Mouse (Mus musculus) ovary, postnatal 10 days (tissue): Measurements from ENCODE around the gene C87436.

ENCODE experiments used
- DNase-seq: peaks from one replicate; pipeline ENCODE4 v3.0.0; 2022; ENCODE audit warnings: low spot score

C87436 gene

DNA sequence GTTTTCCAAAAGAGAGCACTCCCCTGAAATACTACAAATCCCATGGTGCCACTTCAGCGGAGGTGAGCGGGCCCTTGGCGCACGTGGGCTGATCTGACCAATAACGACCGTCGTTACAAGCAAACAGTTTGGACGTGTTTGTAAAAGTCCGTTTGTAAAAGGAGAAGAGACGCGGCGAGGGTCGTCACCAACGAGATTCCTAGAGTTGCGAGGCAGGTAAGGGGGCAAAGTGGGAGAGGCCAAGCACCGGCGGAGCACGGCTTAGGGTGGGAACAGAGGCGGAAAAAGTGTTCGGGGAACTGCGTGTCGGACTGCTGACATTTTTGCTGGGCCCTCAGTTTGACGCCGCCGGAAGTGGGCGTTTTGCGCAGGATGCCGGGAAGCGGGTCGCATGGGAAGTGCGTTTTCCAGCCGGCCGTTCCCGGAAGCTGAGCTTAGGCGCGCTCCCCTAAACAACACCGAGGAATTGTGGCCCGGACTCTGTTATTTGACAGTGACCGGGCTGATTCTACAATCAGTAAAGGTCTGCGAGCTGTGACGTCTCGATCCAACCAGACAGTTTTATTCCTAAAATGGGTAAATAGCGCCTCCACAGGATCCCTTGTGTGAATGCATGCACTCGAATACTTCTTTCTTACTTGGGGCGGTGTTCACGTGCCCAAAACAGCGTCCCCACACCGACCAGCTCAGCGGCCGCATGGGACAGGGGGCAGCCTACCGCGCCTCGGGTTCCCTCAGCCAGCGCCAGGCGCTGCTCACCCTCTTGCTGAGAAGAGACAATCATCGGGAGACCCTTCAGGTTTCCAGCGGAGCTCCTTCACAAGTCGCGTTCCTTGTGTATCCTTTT lies at the start of gene C87436:
C87436 (plus strand) TSS at position 103 of the 847 bp plus-strand sequence.
- DNase-seq = peak; percentile 86

DNA sequence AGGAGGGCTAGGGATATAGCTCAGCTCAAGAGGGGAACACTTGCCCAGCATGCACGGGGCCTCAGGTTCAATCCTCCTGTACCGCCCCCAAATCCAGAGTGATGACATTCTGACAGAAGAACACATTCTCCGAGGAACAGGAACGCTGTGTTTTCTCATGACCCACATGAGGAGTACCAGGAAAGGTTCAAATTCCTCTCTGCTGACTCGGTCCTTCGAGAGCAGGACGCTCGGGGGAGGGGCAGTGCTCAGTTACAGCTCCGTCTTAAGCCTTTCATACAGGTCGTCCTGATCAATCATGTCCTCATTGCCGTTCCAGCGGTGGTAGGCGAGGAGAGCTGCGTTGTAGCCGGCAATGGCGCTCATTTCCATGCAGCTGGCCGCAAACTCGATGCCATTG lies 49.7 kb upstream of the C87436 start:
- no peak for DNase-seq

DNA sequence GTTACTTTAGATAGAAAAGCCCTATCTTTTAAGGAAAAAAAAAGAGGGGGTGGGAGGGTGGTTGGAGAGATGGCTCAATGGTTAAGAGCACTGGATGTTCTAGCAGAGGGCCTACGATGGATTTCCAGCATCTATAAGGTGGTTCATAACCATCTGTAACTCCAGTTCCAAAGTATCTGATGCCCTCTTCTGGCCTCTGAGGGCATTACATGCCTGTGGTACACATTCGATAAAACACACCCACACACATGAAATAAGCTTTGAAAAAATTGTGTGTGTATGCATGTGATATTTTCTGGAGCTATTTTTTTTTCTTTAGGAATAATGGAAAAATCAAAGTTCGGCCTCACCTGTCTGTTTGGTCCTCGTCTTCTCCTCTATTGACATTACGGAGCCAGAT lies 46.8 kb upstream of the C87436 start:
- no peak for DNase-seq

DNA sequence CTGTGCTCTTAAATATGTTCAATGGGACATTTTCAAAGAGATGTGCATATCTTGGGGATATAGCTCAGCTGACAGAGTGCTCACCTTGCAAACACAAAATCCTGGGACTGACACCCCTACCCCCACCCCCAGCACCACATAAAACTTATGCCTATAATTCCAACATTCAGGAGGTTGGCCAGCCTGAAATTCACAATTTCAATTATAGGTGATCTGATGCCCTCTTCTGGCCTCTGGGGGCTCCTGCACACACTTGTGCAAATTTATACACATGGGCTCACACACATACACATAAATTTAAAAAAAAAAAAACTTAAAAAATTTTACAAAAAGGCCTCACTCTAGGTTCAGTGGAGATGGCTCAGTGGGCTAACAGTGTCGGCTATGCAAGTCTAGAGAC lies 45.0 kb upstream of the C87436 start:
- DNase-seq = no peak

DNA sequence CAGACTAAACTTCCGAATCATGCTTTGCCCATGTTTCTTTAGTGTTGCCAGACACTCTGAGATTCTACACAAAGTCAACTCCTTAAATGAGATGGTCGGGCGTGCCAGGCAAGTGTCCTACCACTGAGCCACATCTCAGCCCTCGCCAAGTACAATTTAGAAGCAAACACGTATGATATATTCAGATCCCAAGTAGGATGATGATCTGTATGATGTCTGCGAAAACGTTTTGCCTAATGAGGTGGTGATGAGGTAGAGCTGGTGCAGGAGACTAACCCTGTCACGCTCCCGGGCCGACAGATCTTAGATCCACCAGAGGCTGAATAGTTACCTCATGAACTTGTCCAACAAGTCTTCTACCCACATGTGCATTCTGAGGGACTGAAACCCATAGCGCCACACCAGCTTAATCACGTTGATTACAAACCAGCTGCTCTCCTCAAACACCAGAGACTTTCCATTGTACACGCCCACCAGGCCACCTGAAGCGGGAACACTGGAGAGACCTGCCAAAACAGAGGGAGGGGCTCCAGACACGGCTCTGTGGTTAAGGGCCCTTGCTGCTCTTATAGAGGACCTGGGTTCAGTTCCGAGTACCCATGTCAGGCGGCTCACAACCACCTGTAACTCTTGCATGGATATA lies 44.0 kb upstream of the C87436 start:
- DNase-seq = no peak

DNA sequence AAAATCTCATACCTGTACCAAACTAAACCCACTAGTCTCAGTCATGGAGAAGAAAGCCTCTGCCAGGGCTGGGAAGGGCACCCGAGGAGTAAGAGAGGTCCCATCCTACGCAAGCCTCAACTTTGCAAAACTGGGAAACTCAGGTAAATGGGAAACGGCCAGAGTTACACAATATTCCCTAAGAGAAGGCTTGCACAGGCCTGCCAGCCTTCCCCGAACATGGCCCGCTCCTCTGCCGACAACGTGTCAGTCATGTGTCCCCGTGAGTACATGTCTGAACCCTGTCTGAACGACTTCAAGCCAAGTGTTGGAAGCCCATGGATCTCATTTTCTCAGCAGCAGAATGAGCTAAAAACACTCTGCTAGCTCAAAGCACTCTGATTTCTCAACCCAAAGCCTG lies 43.2 kb upstream of the C87436 start:
- DNase-seq = no peak

DNA sequence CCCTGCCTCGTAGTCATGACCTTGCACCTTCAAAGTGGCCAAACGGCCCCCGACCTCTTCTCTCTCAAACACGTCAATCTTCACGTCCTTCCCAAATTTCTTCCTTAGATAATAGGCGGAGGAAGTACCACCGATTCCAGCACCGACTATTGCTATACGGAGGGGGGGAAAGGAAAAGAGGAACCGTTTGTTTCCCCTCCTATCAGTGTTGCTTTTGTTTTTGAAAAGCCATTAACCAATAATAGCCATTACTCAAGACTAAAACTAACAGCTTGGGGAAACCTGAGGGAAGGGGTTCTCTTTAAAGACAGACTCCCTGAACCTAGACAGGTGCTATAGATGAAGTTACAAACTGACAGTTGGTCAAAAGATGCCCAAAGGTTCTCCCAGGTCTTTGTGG lies 42.2 kb upstream of the C87436 start:
- no peak for DNase-seq

DNA sequence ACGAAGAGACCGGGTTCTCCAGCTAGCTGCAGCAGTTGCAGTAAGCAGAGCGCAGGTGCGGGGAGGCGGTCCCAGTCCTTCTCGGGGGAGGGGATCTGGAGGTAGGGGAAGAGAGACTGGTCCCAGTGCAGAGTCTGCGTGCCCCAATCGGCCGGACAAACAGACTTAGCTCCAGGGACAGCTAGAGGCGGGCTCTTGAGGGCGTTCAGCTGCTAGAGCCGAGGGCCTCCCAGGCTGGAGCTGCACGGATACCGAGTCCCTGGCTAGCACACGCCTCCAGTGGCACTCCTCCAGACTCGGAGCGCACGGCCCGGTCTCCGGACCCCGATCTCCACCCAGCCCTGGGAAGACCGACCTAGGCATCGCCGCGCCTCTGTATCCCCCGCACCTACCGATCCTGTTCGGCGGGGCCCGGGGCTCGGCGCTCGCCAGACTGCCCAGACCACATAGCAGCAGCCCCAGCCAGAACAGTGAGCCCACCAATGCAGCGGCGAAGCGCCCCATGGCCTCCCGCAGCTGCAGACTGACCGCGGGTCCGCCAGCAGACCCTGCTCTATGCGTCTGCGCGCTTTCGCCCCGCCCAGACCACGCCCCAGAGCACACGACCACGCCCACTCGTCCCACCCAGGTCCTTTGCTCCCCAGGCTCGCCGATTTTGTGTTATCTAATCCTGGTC lies 41.5 kb upstream of the C87436 start, which contains the start of gene Pcyox1:
Pcyox1 (minus strand) TSS at position 574 of the 676 bp plus-strand sequence.
- peak; percentile 84 for DNase-seq

DNA sequence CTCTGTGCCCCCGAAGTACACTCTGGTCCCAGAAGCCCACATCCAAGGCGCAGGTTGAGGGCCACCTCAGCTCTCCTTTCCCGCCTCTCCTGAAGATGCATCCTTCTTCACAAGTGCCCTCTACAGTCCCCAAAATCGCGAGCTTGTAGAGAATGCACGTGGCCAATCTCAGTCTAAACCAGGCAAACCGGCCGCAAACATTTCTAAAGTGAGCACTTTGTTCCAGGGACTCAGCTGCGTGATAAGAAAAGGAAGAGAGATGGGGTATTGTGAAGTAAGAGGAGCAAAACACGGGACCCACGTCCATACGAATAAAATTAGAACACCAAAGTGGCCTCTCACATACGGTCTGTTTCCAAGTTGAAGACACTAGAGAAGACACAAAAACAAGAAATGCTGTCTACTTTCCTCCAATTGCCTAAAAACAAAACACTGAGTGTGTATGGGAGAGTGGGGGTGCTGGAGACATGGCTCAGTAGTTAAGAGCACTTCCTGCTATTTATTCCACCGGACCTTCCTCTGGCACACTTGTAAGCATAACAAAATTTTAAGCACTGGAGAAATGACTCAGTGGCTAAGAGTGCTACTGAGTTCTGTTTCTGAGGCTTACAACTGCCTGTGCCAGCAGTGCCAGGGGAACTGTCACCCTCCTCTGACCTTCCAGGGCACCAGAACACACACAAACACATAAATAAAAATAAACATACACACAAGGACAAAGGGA lies 40.8 kb upstream of the C87436 start:
- DNase-seq = no peak

DNA sequence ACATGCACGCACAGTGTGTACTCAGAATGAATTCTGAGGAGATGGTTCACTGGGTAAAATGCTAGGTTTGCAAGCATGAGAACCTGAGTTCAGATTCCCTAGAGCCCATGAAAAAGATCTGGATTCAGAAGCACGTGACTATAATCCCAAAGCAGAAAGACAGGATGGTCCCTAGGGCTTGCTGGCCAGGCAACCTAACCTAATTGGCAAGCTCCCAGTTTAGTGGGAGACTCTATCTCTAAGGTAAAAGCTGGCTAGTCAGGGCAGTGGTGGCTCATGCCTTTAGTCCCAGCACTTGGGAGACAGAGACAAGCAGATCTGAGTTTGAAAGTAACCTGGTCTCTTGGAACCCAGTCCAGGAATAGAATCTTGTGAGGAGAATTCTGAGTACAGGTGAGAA lies 39.2 kb upstream of the C87436 start:
- no peak for DNase-seq

DNA sequence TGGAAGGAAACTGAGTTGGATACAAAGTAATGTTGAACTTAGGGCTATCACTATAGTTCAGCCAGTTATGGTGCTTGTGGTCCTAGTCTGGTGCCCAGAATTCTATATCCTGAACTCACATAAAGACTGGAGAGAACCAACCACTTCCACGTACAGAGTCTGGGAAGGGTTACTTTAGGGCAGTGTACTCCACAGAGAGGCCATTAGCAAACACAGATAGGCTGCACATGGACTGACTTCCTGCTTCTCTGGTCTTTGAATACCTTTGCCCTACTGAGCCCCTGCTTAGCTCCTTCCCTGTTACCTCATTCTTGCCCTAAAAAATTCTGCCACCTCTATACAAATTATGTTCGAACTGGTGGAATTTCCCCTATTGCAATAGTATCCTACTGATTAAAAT lies 38.2 kb upstream of the C87436 start:
- DNase-seq = no peak

DNA sequence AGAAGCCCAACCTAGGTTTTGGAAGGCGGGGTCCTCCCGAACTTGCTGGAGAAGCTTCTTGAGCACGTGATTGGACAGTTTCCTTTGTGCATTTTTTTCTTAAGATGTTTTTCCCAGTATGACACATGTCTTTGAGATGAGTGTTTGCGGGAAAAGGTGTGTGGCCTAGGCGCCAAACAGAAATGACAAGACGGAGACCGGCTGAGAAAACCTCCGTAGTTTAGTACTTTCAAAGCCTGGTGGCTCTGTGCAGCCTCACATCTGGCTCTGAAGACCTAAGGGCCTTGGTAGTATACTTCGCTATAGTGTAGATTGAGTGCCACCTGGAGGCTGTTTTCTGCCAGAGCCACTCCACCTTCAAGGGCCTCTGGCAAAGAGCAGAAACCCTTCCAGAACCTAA lies 37.2 kb upstream of the C87436 start:
- no peak for DNase-seq

DNA sequence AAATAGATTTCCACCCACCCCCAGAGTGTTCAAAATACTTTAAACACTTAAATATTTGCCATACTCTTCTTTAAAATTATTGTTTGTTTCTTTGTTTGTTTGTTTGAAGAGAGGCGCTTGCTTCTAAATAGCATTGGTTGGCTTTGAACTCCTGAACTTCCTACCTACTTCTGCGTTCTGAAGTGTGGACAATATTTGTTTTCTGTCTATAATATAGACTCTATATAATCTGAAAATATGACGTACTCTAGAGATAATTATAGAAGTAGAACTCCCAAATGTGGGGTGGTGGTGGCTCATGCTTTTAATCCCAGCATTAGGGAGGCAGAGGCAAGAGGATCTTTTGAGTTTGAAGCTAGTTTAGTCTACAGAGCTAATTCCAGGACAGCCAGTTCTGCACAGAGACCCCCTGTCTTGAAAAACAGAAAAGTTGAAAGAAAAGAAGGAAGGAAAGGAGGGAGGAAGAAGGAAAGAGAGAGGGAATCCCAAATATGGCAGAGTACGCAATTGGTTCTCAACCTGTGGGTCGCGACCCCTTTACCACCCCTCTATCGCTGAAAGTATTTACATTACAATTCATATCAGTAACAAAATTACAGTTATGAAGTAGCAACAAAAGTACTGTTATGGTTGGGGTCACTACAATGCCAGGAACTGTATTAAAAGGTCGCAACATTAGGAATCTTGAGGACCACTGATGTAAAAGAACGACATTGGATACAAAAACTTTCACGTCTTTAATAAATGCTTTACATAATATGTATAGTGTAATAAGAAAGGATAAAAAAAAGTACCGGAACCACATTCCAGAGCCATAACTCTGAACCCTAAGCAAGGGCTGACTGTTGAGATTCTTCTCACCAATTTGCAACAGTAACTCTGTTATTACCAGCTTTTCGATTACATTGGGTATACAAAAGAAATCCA lies 35.2 kb upstream of the C87436 start:
- no peak for DNase-seq

DNA sequence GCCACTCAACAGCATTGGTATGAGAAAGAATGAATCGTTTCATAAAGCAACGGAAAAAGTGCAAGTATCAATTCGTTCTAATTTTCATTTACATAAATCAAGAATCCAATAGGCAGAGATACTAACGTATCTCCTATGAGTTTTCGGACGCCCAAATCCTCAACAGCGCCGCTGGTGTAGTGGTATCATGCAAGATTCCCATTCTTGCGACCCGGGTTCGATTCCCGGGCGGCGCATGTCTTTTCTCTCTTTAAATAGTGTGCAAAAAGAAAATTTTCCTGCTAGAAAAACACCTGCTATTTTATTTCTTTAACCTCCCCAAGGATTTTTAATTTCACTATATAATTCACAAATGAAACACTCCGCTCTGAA lies 34.5 kb upstream of the C87436 start:
- peak; percentile 91 for DNase-seq

DNA sequence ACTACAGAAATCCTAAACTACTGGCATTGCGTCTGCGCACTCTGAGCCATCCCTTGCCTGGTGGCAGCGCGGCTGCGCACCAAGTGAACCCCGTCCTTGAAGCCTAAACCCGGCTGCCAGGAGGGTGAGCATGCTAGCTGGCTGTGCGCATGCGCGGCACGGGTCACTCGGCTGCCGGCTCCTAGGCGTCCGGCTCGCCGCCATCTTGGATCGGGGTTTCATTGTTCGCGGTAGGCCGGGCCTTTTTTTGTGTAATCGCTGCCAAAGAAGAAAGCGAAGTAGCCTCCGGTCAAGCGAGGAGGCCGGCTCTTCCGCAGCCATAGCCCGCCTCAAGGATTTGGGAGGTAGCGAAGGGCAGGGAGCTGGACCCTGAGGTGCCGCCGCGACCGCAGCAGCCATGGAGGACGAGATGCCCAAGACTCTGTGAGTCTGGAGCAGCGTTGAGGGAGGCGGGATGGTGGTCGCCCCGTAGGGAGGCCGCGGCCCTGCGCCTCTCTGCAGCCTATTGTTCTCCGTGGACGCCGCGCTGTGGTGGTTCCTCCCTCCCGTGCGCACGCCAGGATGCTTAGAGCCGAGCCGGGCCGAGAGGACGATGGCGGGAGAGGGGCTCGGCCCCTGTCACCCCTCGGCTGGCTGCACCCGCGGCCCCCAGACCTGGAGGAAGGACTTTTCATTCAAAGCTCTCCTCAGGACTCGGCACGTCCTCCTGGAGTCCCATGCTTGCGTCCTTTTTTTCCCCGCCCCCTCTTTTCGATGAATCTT lies 33.9 kb upstream of the C87436 start, which contains the start of gene Tia1:
Tia1 (plus strand) TSS at position 120 of the 762 bp plus-strand sequence.
- DNase-seq = peak; percentile 88

DNA sequence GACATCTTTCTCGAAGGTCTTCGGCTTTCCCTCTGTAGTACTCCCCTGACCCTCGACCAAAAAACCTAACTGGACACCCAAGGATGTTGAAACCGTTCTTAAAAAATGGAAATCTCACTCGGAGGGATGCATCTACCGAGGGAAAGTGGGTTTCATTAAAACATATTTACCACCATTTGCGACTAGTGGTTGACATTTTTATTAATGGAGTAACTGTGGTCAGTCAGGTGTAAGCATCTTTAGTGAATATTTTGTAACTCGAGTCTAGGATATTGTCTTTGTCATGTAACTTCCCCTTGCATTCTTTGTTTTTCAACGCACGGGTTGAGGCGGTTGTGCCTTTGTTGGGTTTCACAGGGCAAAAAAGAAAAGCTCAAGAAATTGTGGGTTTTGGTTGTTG lies 33.2 kb upstream of the C87436 start:
- no peak for DNase-seq

DNA sequence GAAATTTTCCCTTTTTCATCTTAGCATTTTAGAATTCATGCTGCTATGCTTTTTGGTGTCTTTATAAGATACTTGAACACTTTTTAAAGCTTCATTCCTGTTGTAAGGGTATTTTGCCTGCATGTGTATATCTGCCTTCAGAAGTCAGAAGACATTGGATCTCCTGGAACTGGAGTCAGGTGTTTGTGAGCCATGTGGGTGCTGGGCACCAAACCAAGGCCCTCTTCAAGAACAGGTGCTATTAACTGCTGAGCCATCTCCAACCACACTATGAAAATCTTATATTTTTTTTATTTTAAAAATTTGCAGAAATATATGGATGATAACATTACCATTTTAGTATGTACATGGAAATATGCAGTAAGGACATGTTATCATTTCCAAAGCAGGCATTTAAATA lies 31.9 kb upstream of the C87436 start:
- no peak for DNase-seq

DNA sequence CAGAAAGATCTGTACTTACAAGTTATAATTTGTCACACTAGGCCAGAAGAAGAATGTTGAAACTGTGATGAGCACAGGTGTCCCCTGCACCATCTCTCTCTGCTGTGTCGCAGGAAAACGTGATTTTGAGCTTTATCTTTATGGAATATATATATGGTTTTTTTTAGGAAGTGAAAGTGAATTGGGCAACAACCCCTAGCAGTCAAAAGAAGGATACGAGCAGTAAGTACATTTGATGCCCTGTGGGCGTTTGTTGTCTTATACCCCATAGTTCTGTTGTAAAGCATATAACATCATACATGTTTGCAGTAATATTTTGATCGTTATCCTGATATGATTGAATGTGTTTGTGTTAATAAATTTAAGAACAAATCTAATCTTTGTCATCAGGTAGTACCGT lies 19.5 kb upstream of the C87436 start:
- DNase-seq = no peak

DNA sequence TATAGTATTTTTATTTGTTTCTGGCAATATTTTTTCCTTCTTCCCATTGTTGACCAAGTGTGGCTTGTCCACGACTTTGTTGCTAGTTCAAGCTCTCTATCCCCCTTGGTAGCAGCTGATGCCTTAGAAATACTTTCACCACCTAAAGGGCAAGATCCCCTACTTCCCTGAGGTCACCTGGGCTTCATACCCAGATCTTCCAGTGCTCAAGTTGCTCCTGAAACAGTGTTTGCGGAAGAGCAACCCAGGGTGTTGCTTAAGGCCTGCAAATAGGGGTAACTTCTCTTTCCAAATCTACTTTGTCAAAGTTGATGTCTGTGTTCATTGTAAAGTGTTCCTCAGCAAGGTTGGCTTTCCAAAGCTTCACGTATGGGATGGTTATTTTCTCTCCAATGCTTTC lies 18.9 kb upstream of the C87436 start:
- no peak for DNase-seq

DNA sequence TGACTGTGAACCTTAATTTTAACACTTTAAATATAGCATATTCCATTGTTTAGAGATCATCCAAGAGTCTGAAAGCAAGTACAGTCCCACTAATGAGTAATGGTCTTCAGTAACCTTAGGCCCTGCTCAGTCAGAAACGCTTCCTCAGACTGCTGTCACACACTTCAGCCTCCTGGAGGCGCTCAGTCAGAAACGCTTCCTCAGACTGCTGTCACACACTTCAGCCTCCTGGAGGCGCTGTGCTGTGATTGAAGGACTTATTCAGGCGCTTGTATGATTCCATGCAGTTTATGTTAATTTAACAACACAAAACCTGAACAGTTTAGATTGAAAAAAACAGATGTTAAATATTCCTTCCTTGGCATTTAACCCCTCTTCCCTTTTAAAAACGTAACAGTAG lies 17.7 kb upstream of the C87436 start:
- no peak for DNase-seq

DNA sequence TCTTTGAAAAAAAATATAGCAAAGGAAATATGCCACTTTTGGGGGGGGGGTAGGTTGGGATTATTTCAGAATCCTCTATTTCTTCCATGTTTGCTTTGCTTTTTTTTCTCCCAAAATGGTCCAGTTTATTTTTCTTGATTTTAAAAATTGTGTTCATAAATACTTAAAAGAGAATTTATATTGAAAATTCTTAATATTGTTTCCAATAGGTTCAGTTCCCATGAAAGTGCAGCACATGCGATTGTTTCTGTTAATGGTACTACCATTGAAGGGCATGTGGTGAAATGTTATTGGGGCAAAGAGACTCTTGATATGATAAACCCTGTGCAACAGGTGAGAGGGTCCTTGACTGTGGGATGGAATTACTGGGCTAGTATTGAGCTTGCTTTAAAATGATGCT lies 11.8 kb upstream of the C87436 start, which contains the start of gene Gm44790:
Gm44790 (plus strand) TSS at position 301 of the 400 bp plus-strand sequence.
- no peak for DNase-seq
